Mouse (Mus musculus) liver, embryonic 16.5 days (tissue): ENCODE measurements around the gene Ptch1. TPM values are rescaled to one million over a fixed set of nuclear protein-coding genes. Genes with fewer than 3 reads are reported as not detected.

Experiments used
- ATAC-seq: fragments of 200-750 bp; cut with Nextera tagmentation; 2 replicates; pipeline ENCODE4 v1.8.0; 2017; ENCODE audit warnings: low read depth, mild to moderate bottlenecking, moderate number of reproducible peaks, moderate library complexity
- H3K27ac ChIP-seq: fragments of 300-500 bp; sonication (generic); 2 replicates; pipeline ENCODE4 v1.5.1; 2014; ENCODE audit warnings: mild to moderate bottlenecking, low read length
- H3K27me3 ChIP-seq: fragments of 300-500 bp; sonication (generic); 2 replicates; pipeline ENCODE4 v1.6.1; 2014; ENCODE audit warnings: low read depth, low read length, mixed read lengths; ENCODE audit not compliant: control insufficient read depth, insufficient read depth
- H3K36me3 ChIP-seq: fragments of 300-500 bp; sonication (generic); 2 replicates; pipeline ENCODE4 v1.6.1; 2014; ENCODE audit warnings: mild to moderate bottlenecking; ENCODE audit not compliant: control insufficient read depth, insufficient read depth
- H3K4me1 ChIP-seq: fragments of 300-500 bp; sonication (generic); 2 replicates; pipeline ENCODE4 v1.6.1; 2014; ENCODE audit warnings: low read depth, low read length, mixed read lengths; ENCODE audit not compliant: control insufficient read depth
- H3K4me2 ChIP-seq: fragments of 300-500 bp; sonication (generic); 2 replicates; pipeline ENCODE4 v1.6.1; 2014; ENCODE audit warnings: low read depth, low read length, mixed read lengths
- H3K4me3 ChIP-seq: fragments of 300-500 bp; sonication (generic); 2 replicates; pipeline ENCODE4 v1.5.1; 2014; ENCODE audit warnings: low read depth, mild to moderate bottlenecking, low read length
- H3K9ac ChIP-seq: fragments of 300-500 bp; sonication (generic); 2 replicates; pipeline ENCODE4 v1.6.1; 2014; ENCODE audit warnings: low read depth, low read length
- H3K9me3 ChIP-seq: fragments of 300-500 bp; sonication (generic); replicated peaks from 2 replicates; pipeline ENCODE4 v1.6.1; 2016; ENCODE audit warnings: low read length; ENCODE audit not compliant: control insufficient read depth
- WGBS: fragments of 180-500 bp; shearing (Covaris S2); extraction: QIAGEN DNeasy Blood & Tissue Kit; methylation state at CpG from one replicate; pipeline ENCODE4 v1.1.7; 2014; ENCODE audit not compliant: insufficient replicate concordance; 5-methylcytosine and 5-hydroxymethylcytosine counted together
- polyA plus RNA-seq: library from polyadenylated mRNA; unstranded; fragments of >200 nt; fragmentation: Nextera tagmentation; extraction: Ambion mirVana; gene quantifications from 2 replicates; pipeline ENCODE4 v1.2.1, GENCODE M21; 2015

Ptch1 gene
- polyA plus RNA-seq, 1 experiment from 2014 or later = 3.1 TPM

GRCm38 (mm10) chr13:63529602-63530370 is 43.6 kb downstream of the Ptch1 start:
- peaks cover 4% of the 10 kb centered on the region; the same call in 1 of the 2 replicates for H3K4me1 ChIP-seq
- H3K9ac ChIP-seq = no peak overlapping the region
- WGBS = 57% methylated on average over 3 of the region's 3 CpGs
- no peaks in the 10 kb centered on the region for H3K27me3 ChIP-seq
- H3K36me3 ChIP-seq = peaks cover 38% of the 10 kb centered on the region
- no peak overlapping the region for H3K4me3 ChIP-seq
- no peak overlapping the region for H3K4me2 ChIP-seq
- no peaks in the 10 kb centered on the region for H3K9me3 ChIP-seq
- no peak for ATAC-seq
- H3K27ac ChIP-seq = no peak overlapping the region

- Histone ChIP-seq H3K4me2 (no peak overlapping the region), H3K9ac (no peak overlapping the region), H3K4me1 (peaks cover 4% of the 10 kb centered on the region; the same call in 1 of the 2 replicates), H3K36me3 (peaks cover 42% of the 10 kb centered on the region), H3K4me3 (no peak overlapping the region), H3K27ac (no peak overlapping the region), H3K27me3 (no peaks in the 10 kb centered on the region), H3K9me3 (no peaks in the 10 kb centered on the region)
- WGBS = 30% methylated on average over 2 of the region's 2 CpGs
- ATAC-seq = no peak
Measured at GRCm38 (mm10) chr13:63528852-63529251, 44.5 kb downstream of the Ptch1 start.

GRCm38 (mm10) chr13:63528164-63528675 is 45.2 kb downstream of the Ptch1 start:
- H3K27ac ChIP-seq = no peak overlapping the region
- H3K9ac ChIP-seq = no peak overlapping the region
- ATAC-seq = peak; percentile 58; the same call in 1 of the 2 replicates
- peaks cover 4% of the 10 kb centered on the region; the same call in 1 of the 2 replicates for H3K4me1 ChIP-seq
- H3K9me3 ChIP-seq = no peaks in the 10 kb centered on the region
- H3K36me3 ChIP-seq = peaks cover 36% of the 10 kb centered on the region
- WGBS = 21% methylated on average over 5 of the region's 5 CpGs
- no peak overlapping the region for H3K4me2 ChIP-seq
- no peak overlapping the region for H3K4me3 ChIP-seq
- H3K27me3 ChIP-seq = no peaks in the 10 kb centered on the region

- no peak overlapping the region for H3K4me2 ChIP-seq
Measured at GRCm38 (mm10) chr13:63525571-63526197, 47.7 kb downstream of the Ptch1 start.

GRCm38 (mm10) chr13:63524608-63525570 is 48.5 kb downstream of the Ptch1 start:
- Histone ChIP-seq H3K27me3 (no peaks in the 10 kb centered on the region), H3K9ac (no peak overlapping the region), H3K9me3 (no peaks in the 10 kb centered on the region), H3K36me3 (peaks cover 19% of the 10 kb centered on the region), H3K4me3 (no peak overlapping the region), H3K4me1 (peaks cover 4% of the 10 kb centered on the region; the same call in 1 of the 2 replicates), H3K27ac (no peak overlapping the region), H3K4me2 (no peak overlapping the region)
- 75% methylated on average over 25 of the region's 25 CpGs for WGBS
- ATAC-seq = no peak

More at GRCm38 (mm10) chr13:63525571-63526197, 47.7 kb downstream of the Ptch1 start:
- peaks cover 21% of the 10 kb centered on the region for H3K36me3 ChIP-seq
- H3K4me3 ChIP-seq = no peak overlapping the region
- 73% methylated on average over 11 of the region's 11 CpGs for WGBS
- no peaks in the 10 kb centered on the region for H3K9me3 ChIP-seq
- H3K4me1 ChIP-seq = peaks cover 4% of the 10 kb centered on the region; the same call in 1 of the 2 replicates
- no peak overlapping the region for H3K27ac ChIP-seq
- no peaks in the 10 kb centered on the region for H3K27me3 ChIP-seq
- H3K9ac ChIP-seq = no peak overlapping the region
- ATAC-seq = no peak

GRCm38 (mm10) chr13:63524061-63524460 is 49.3 kb downstream of the Ptch1 start:
- H3K36me3 ChIP-seq = peaks cover 25% of the 10 kb centered on the region
- no peaks in the 10 kb centered on the region for H3K9me3 ChIP-seq
- H3K27ac ChIP-seq = no peak overlapping the region
- no peak for ATAC-seq
- no peak overlapping the region for H3K9ac ChIP-seq
- 74% methylated on average over 2 of the region's 2 CpGs for WGBS
- H3K4me2 ChIP-seq = no peak overlapping the region
- no peak overlapping the region for H3K4me3 ChIP-seq
- no peaks in the 10 kb centered on the region for H3K27me3 ChIP-seq
- peaks cover 4% of the 10 kb centered on the region; the same call in 1 of the 2 replicates for H3K4me1 ChIP-seq

GRCm38 (mm10) chr13:63522832-63523231 is 50.6 kb downstream of the Ptch1 start:
- H3K9me3 ChIP-seq = no peaks in the 10 kb centered on the region
- H3K4me1 ChIP-seq = no peaks in the 10 kb centered on the region
- H3K27ac ChIP-seq = no peak overlapping the region
- no peak overlapping the region for H3K4me2 ChIP-seq
- 73% methylated on average over 10 of the region's 10 CpGs for WGBS
- H3K9ac ChIP-seq = no peak overlapping the region
- H3K36me3 ChIP-seq = peaks cover 35% of the 10 kb centered on the region
- ATAC-seq = no peak
- H3K4me3 ChIP-seq = no peak overlapping the region
- H3K27me3 ChIP-seq = no peaks in the 10 kb centered on the region

- Histone ChIP-seq H3K9ac (no peak overlapping the region), H3K9me3 (no peaks in the 10 kb centered on the region), H3K4me3 (no peak overlapping the region), H3K27ac (no peak overlapping the region), H3K4me2 (no peak overlapping the region), H3K4me1 (no peaks in the 10 kb centered on the region), H3K27me3 (no peaks in the 10 kb centered on the region), H3K36me3 (peaks cover 35% of the 10 kb centered on the region)
- WGBS = 82% methylated on average over 6 of the region's 6 CpGs
- ATAC-seq = no peak
Measured at GRCm38 (mm10) chr13:63520110-63520509, 53.3 kb downstream of the Ptch1 start.
